Mouse (Mus musculus) c-Kit-negative CD71-positive TER-119-positive erythroid progenitor cells, embryonic 14.5 days (primary cell): ENCODE results near the gene Tspan9.
A peak's percentile ranks its signal among the peaks of the same experiment; 100 is the strongest.

ENCODE experiments used
- DNase-seq: peaks from one replicate; pipeline ENCODE4 v3.0.0-alpha.2; 2013; ENCODE audit warnings: low read depth, low spot score

Gene Tspan9

GRCm38 (mm10) chr6:128076104-128077020 is 67.0 kb downstream of the Tspan9 start:
- no peak for DNase-seq

- no peak for DNase-seq
Observed at GRCm38 (mm10) chr6:128075453-128076003, 67.9 kb downstream of the Tspan9 start.

GRCm38 (mm10) chr6:128070921-128071558 is 72.4 kb downstream of the Tspan9 start:
- no peak for DNase-seq

GRCm38 (mm10) chr6:128070072-128070872 is 73.1 kb downstream of the Tspan9 start:
- DNase-seq, result no peak

DNA sequence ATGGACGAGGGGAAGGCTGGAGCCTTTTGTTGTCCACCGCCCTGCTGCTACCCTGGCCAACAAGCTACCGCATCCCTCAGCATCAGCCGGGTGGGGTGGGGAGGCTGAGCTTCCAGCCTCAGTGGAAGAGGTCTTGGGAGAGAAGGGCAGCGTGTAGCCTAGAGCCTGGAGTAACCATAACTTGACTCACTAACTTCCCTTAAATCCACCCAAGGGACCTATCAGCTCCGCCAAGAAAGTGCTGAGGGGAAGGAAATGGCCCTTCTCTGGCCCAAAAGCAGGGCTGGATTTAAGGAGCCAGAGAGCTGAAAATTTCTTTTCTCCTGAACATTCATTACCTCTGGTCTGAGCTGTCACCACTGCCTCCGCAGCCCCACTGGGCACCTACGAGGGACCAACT is 75.2 kb downstream of the Tspan9 start:
- no peak for DNase-seq

DNA sequence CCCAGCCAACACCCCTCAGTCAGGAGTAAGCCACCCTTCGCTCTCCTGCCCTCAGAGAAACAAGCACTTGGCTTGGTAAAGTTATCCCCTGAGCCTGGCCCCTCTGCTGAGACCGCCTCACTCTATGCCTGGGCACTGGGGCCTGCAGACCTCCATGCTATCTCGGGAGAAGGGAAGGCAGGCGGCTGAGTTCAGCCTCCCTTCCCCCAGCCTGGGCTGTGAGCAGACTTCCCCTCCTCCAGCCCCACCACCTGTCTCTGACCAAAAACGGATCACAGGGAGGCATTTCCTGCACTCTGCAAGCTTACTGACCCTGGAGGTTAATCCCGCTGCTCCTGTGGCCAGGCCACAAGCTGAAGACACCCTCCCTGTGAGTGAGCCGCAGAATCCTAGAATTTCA is 77.4 kb downstream of the Tspan9 start:
- no peak for DNase-seq

DNA sequence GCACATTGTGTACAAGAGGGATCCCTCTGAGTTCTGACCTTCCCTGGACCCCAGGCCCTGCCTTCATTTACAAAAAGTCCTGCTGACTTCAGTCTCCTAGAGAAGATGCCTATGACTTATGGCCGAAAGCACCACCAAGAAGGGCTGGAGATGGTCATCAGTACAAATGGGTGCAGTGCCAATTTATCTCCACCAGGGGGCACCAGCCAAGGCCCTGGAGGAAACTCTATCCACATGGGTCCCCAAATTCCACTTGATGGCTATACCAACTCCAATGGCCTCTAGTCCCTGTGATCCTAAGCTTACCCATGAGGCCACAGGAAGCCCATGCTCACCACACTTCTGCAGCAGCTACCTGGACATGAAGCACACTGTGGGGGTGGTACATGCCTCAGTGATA is 79.9 kb downstream of the Tspan9 start:
- DNase-seq, result peak; percentile 8

DNA sequence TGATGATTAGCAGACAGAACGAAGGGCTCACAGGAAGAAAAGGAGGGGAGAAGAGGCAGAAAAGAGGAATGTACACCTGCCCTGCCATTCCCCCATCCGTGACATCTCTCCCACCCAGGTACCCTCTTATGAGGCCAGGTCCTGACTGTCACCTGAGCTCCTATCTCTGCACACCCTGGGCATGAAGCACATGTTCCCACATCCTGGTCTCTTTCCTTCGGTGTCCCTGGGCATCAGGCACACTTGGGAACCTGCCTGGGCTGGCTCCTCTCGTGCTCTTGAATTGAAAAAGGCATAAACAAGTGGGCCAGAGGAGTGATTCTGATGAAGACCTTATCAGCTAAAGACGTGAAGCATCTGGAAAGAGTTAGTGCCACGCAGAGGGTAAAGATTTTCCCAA is 80.6 kb downstream of the Tspan9 start:
- no peak for DNase-seq

GRCm38 (mm10) chr6:128062216-128062615 is 81.2 kb downstream of the Tspan9 start:
- no peak for DNase-seq

DNA sequence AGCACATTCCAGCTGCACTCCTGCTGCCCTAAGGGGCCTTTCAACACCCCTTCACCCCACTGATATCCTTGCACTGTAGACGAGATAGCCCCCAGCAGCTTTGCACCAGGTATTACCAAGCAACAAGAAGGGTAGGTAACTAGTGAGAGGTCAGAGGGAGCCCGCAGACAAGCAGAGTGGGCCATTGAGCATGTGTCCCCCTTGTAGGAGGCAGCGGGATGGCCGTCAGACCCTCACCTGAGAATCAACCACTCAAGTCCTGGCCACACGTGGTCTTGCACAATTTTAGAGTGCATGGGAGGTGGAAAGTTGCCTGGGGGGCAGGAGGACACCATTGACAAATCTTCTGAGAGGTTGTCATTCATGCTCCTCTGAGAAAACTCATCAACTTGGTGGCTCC is 82.1 kb downstream of the Tspan9 start:
- no peak for DNase-seq

DNA sequence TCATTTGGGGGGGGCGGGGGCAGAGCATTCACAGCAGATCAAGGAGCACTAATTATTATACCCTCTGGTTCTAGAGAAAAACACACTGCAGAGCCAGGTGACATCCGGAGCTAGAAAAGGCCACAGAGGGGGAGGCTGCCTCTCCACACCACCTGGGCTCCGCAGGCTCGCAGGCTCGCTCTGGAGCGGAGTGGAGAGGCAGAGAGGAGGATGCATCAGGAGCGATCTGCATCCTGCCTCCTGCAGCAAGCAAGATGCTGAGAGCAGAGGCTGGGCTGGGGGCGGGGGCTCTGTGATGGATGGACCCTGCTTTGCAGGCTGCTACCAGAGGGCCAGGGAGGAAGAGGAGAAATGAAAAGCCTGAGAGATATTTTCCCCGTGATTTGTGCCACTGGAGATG is 84.8 kb downstream of the Tspan9 start:
- no peak for DNase-seq

DNA sequence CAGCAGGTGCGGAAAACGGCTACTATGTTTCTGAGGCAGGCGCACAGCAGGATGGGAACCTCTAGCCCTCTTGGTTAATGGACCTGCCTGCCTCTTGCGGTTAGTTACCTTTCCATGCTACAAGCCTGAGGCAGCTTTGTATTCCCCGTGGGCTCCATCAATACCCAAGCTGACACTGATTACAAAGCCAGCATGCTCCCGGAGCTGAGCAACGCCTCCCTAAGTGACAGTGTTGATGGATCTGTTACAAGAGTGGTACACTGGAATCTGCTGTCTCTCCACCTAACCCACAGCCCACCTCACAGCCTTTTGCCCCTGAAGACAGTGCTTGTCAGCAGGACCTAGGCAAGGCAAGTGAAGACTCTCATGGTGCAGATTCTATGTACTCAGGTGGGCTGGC is 85.2 kb downstream of the Tspan9 start:
- no peak for DNase-seq

GRCm38 (mm10) chr6:128053000-128053732 is 90.2 kb downstream of the Tspan9 start:
- no peak for DNase-seq

DNA sequence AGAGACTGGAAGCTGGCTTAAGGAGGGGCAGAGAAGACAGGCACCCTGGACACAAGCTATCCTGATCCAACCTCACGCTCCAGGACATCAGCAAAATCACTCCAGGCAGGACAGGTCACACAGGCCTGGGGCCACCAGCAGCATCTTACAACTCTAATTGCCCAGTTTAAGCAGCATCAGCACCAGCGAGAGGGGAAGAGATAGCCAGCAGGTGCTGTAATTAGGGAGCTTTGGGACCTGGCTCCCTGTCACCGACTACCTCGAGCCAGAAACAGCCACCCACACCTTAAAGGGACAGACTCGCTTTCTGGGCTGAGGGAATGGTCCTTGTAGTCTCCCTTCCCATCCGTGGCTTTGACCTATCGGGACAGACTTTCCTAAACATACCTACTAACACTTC is 95.7 kb downstream of the Tspan9 start:
- DNase-seq, result no peak

GRCm38 (mm10) chr6:128047239-128047638 is 96.2 kb downstream of the Tspan9 start:
- DNase-seq, result no peak

DNA sequence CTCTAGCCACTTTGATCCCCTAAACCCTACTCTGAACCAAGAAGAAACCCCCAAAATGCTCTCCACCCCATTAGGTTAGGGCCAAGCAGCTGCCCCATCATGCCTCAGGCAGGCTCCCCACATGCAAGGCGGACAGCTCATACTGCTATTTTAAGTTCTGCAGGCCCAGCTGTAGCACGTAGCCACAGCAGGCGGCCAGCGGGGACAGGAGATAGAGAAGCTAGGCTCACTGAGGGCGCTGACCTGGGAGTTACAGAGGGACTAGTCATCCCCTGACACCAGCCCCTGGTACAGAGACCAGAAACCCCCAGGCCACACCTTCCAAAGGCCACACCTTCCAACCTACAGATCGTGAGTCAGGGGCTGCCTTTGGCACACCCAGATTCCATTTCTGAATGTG is 96.6 kb downstream of the Tspan9 start:
- no peak for DNase-seq

GRCm38 (mm10) chr6:128044691-128045090 is 98.7 kb downstream of the Tspan9 start:
- no peak for DNase-seq

GRCm38 (mm10) chr6:128043486-128043885 is 99.9 kb downstream of the Tspan9 start:
- no peak for DNase-seq

DNA sequence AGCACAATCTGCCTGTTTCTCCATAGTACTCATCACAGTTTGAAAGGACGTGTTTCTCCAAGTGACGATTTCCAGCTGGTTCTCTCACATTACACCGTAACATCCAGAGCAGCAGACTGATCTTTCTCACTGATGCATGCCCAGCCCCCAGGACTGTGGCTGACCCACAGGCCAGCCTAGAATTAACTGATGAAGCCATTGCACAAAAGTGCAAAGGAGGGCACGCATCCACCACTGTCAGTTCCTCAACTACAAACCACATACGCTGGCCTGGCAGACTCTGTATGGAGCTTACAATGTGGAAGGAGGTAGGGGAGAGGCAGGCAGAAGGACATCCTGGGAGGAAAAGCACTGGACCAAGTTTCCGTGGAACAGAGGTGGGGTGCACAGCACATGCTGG is 101.6 kb downstream of the Tspan9 start:
- DNase-seq, result no peak

GRCm38 (mm10) chr6:128039077-128039766 is 104.2 kb downstream of the Tspan9 start:
- no peak for DNase-seq

DNA sequence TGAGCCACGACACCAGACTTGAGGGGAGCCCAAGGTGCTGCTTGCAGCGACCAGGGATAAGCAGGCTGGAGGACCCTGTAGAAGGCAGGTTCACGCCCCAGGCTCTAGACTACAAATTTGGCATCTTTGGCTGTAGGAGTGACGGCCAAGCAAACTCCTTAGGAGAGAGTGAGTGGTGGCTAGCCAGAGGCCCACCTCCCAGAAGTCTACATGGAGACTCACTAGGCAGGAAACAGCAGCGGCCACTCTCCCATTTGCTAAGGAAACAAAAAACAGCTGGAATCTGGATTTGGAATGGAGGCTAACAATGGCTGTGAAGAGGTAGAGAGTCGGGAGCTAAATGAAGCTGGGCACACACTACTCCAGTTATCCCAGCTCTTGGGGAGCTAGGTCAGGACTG is 104.8 kb downstream of the Tspan9 start:
- no peak for DNase-seq
